Mouse (Mus musculus) thymus, adult 2 months (tissue): ENCODE data around the gene Cbx7.

Experiments used
- CTCF ChIP-seq: fragments of 200-500 bp; IDR thresholded peaks from 2 replicates; pipeline ENCODE4 v1.5.1; 2012; ENCODE audit warnings: mild to moderate bottlenecking, control low read depth, low read length, moderate library complexity, borderline replicate concordance; ENCODE audit not compliant: control insufficient read depth, poor library complexity, insufficient read depth; ENCODE audit errors: extremely low read depth
- POLR2A ChIP-seq: fragments of 200-500 bp; IDR thresholded peaks from 2 replicates; pipeline ENCODE4 v1.6.1; 2012; ENCODE audit warnings: mild to moderate bottlenecking, low read length, control low read depth, moderate library complexity; ENCODE audit not compliant: control insufficient read depth, poor library complexity, insufficient read depth; ENCODE audit errors: extremely low read depth

- no peak for TF ChIP-seq CTCF
- no peak for TF ChIP-seq POLR2A
Observed at GRCm38 (mm10) chr15:79926856-79927416, 44.0 kb downstream of the Cbx7 start.
